Mouse (Mus musculus): ENCODE results near the gene Osbpl11. TPM values are rescaled to one million over a fixed set of nuclear protein-coding genes. Genes with fewer than 3 reads are reported as not detected.
A peak's percentile ranks its signal among the peaks of the same experiment; 100 is the strongest.
"Not testable (repeated sequence)": the region's sequence is repeated elsewhere in the genome, so short reads cannot be mapped to it uniquely, and the experiment has no call there.

Gene Osbpl11
- polyA plus RNA-seq, 1 experiment = 14.1 TPM

DNA sequence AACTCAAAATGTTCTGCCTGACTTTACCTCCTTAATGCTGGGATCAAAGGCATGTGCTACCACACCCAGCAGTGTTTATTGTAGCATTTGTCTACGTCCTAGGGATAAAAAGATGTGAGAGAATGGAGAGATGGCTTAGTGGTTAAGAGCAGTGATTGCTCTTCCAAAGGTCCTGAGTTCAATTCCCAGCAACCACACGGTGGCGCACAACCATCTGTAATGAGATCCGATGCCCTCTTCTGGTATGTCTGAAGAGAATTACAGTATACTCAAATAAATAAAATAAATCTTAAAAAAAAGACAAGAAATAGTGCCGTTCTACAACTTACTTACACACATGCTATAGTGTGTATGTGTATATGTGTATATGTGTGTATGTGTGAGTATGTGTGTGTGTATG, 17.3 kb upstream of the Osbpl11 start:
- peak; percentile 45 for TF ChIP-seq CTCF (conservative IDR thresholded peaks at IDR 0.05; ENCODE audit: insufficient read depth, insufficient read length, low read depth, low read length)
- TF ChIP-seq POLR2A (IDR thresholded peaks at IDR 0.05; ENCODE audit: low read depth, low read length) = no peak
- DNase-seq = no peak
- Histone ChIP-seq H3K4me3 (ENCODE audit: insufficient read depth, low read depth, low read length) (no peak overlapping the region), H3K27ac (ENCODE audit: insufficient read depth, low read depth, low read length) (no peak overlapping the region), H3K36me3 (ENCODE audit: control insufficient read depth, insufficient read depth, low read length) (no peaks in the 10 kb centered on the region), H3K4me1 (ENCODE audit: control insufficient read depth, insufficient read depth, low read length) (peaks cover 8% of the 10 kb centered on the region; the same call in 1 of the 2 replicates), H3K27me3 (replicated peaks; ENCODE audit: control insufficient read depth, insufficient read depth, low read length) (no peaks in the 10 kb centered on the region)
- 40% methylated on average over 5 of the region's 5 CpGs for whole genome bisulfite sequencing

- no peak for DNase-seq
- no peak for TF ChIP-seq POLR2A (IDR thresholded peaks at IDR 0.05; ENCODE audit: low read depth, low read length)
- WGBS = 67% methylated on average over 8 of the region's 8 CpGs
- no peak overlapping the region for H3K4me3 ChIP-seq (ENCODE audit: insufficient read depth, low read depth, low read length)
- peaks cover 8% of the 10 kb centered on the region; the same call in 1 of the 2 replicates for H3K4me1 ChIP-seq (ENCODE audit: control insufficient read depth, insufficient read depth, low read length)
- H3K36me3 ChIP-seq (ENCODE audit: control insufficient read depth, insufficient read depth, low read length) = no peaks in the 10 kb centered on the region
- H3K27ac ChIP-seq (ENCODE audit: insufficient read depth, low read depth, low read length) = no peak overlapping the region
- H3K27me3 ChIP-seq (replicated peaks; ENCODE audit: control insufficient read depth, insufficient read depth, low read length) = no peaks in the 10 kb centered on the region
These were observed 15.3 kb upstream of the Osbpl11 start for GRCm38 (mm10) chr16:33169471-33170034.

DNA sequence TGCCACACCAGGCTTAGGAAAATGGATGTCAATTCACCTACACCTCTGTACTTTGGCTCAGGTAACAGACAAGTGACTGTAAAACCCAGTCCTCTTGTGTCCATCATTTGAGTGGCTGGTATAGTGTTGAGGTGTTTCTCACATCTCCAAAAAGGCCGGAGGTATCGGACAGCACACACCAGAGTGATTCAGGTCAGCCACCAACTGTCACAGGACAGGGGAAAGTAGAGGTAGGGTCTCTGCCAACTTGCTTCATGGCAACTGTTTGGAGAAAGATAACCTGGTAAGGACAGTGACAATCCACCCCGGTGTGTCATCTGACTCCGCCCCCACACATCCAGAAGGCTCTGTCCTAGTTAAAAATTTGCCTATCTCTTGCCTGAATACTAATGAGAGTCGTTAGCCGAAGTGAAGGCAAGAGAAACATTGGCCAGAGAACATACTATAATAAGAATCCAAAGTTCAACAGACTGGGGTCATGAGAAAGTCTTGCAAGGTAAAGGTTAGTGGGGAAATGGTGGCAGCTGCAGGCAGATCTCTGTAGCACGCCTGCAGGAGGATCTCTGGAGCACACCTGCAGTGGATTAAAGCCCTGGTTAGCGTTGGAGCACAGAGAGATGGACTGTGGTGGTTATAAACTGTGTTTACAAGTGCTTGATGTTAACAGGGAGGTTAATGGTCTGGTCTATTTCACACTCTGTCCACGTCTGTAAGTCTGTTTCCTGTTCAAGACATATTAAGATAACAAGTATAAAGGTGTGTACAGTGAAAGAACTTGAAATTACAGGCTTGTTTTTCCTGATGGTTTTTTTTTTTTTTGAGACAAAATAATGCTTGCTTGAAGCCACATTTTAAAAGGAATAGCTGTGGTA, 13.9 kb upstream of the Osbpl11 start:
- peaks cover 8% of the 10 kb centered on the region; the same call in 1 of the 2 replicates for H3K4me1 ChIP-seq (ENCODE audit: control insufficient read depth, insufficient read depth, low read length)
- H3K36me3 ChIP-seq (ENCODE audit: control insufficient read depth, insufficient read depth, low read length) = no peaks in the 10 kb centered on the region
- TF ChIP-seq POLR2A (IDR thresholded peaks at IDR 0.05; ENCODE audit: low read depth, low read length) = no peak
- 0 out of 2 replicates have a peak, but pooled peaks have one; percentile 14 for TF ChIP-seq CTCF (conservative IDR thresholded peaks at IDR 0.05; ENCODE audit: insufficient read depth, insufficient read length, low read depth, low read length)
- 38% methylated on average over 9 of the region's 9 CpGs for WGBS
- DNase-seq = peak; percentile 88
- H3K27me3 ChIP-seq (replicated peaks; ENCODE audit: control insufficient read depth, insufficient read depth, low read length) = no peaks in the 10 kb centered on the region
- no peak overlapping the region for H3K4me3 ChIP-seq (ENCODE audit: insufficient read depth, low read depth, low read length)
- H3K27ac ChIP-seq (ENCODE audit: insufficient read depth, low read depth, low read length) = peak overlapping the region; percentile 67

- no peak overlapping the region for H3K27ac ChIP-seq (ENCODE audit: insufficient read depth, low read depth, low read length)
- H3K4me3 ChIP-seq (ENCODE audit: insufficient read depth, low read depth, low read length) = no peak overlapping the region
- no peak for DNase-seq
- TF ChIP-seq CTCF (conservative IDR thresholded peaks at IDR 0.05; ENCODE audit: insufficient read depth, insufficient read length, low read depth, low read length) = no peak
- TF ChIP-seq POLR2A (IDR thresholded peaks at IDR 0.05; ENCODE audit: low read depth, low read length) = no peak
- 87% methylated on average over 6 of the region's 6 CpGs for WGBS
- peaks cover 8% of the 10 kb centered on the region; the same call in 1 of the 2 replicates for H3K4me1 ChIP-seq (ENCODE audit: control insufficient read depth, insufficient read depth, low read length)
- H3K27me3 ChIP-seq (replicated peaks; ENCODE audit: control insufficient read depth, insufficient read depth, low read length) = no peaks in the 10 kb centered on the region
- no peaks in the 10 kb centered on the region for H3K36me3 ChIP-seq (ENCODE audit: control insufficient read depth, insufficient read depth, low read length)
These were observed 13.1 kb upstream of the Osbpl11 start for GRCm38 (mm10) chr16:33171800-33172199.

DNA sequence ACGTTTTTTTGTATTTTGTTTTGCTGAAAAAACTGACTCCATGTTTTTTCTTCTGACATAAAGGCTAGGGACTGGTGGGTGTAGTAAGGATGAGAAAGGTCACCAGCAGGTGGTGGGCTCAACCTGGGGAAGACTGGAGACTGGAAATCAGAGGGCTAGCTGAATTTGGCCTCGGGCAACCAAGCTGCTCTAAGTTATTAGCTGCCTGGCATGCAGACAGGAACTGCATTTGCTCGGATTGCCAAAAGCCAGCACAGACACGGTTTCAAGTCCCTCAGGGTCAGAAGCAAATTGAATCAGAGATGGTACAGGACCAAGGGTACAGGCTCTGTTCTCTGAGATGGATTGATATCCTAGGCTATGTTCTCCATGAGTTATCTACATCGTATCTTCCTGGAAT, 11.7 kb upstream of the Osbpl11 start:
- DNase-seq = no peak
- TF ChIP-seq CTCF (conservative IDR thresholded peaks at IDR 0.05; ENCODE audit: insufficient read depth, insufficient read length, low read depth, low read length) (no peak), POLR2A (IDR thresholded peaks at IDR 0.05; ENCODE audit: low read depth, low read length) (no peak)
- WGBS = 55% methylated on average over 5 of the region's 5 CpGs
- Histone ChIP-seq H3K4me1 (ENCODE audit: control insufficient read depth, insufficient read depth, low read length) (peaks cover 8% of the 10 kb centered on the region; the same call in 1 of the 2 replicates), H3K4me3 (ENCODE audit: insufficient read depth, low read depth, low read length) (no peak overlapping the region), H3K36me3 (ENCODE audit: control insufficient read depth, insufficient read depth, low read length) (no peaks in the 10 kb centered on the region), H3K27me3 (replicated peaks; ENCODE audit: control insufficient read depth, insufficient read depth, low read length) (no peaks in the 10 kb centered on the region), H3K27ac (ENCODE audit: insufficient read depth, low read depth, low read length) (no peak overlapping the region)

DNA sequence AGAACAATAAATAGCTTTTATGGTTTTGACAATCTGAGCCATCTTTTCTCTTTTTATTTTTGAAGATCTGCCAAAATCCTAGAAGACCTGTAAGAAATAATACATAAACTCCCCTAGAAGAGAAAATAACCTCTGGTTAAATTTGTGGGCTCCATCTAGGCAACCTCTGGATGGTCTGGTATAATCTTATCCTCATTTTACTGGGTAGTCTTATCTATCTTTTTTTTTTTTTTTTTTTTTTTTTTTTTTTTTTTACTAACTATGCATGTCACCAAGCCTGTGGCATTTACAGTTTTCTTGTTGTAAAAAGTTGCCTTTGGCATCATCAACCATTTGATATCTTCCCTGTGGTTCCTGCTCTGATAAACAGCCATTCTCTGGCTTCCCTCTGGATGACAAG, 10.2 kb upstream of the Osbpl11 start:
- Histone ChIP-seq H3K27ac (ENCODE audit: insufficient read depth, low read depth, low read length) (no peak overlapping the region), H3K27me3 (replicated peaks; ENCODE audit: control insufficient read depth, insufficient read depth, low read length) (no peaks in the 10 kb centered on the region), H3K36me3 (ENCODE audit: control insufficient read depth, insufficient read depth, low read length) (no peaks in the 10 kb centered on the region), H3K4me3 (ENCODE audit: insufficient read depth, low read depth, low read length) (no peak overlapping the region), H3K4me1 (ENCODE audit: control insufficient read depth, insufficient read depth, low read length) (peaks cover 8% of the 10 kb centered on the region; the same call in 1 of the 2 replicates)
- no peak for TF ChIP-seq CTCF (conservative IDR thresholded peaks at IDR 0.05; ENCODE audit: insufficient read depth, insufficient read length, low read depth, low read length)
- no peak for TF ChIP-seq POLR2A (IDR thresholded peaks at IDR 0.05; ENCODE audit: low read depth, low read length)
- DNase-seq = no peak

DNA sequence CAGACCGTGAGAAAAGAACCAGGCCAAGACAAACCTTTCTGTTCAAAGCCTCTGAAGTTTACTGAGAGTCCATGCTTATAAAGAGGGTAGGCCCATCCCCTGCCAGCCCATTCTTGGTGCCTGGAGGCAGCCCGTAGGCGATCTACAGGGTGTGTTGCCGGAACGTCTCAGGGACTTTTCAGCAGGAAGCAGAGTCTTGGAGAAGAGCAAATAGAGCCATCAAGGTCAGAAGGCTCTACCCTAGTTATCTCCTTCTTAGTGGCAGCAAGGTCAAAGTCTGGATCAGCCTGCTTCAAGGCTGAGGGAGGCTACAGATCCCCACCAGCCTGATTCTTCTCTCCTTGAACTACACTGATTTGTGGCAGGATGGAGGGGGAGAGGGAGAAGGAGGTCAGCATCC, 8.0 kb upstream of the Osbpl11 start:
- not testable (repeated sequence) for H3K4me1 ChIP-seq (ENCODE audit: control insufficient read depth, insufficient read depth, low read length); H3K27ac ChIP-seq (ENCODE audit: insufficient read depth, low read depth, low read length)
- WGBS = 91% methylated on average over 5 of the region's 5 CpGs

More for the DNA sequence above, 8.0 kb upstream of the Osbpl11 start:
- H3K27me3 ChIP-seq (replicated peaks; ENCODE audit: control insufficient read depth, insufficient read depth, low read length); H3K36me3 ChIP-seq (ENCODE audit: control insufficient read depth, insufficient read depth, low read length); DNase-seq; H3K4me3 ChIP-seq (ENCODE audit: insufficient read depth, low read depth, low read length): not testable (repeated sequence)
